Mouse (Mus musculus) urinary bladder, postnatal 36 days (tissue): Measurements from ENCODE around the gene Lsm4.

Experiments
- DNase-seq, 2 experiments: peaks; one replicate each; pipeline ENCODE4 v3.0.0; 2022; ENCODE audit warnings: low spot score in 2 of 2, mixed read lengths in 1 of 2

Lsm4 gene

GRCm38 (mm10) chr8:70673079-70673856 lies at the start of gene Lsm4:
Gene Lsm4 (plus strand): TSS chr8:70673248.
- peak; percentile 97 to 98 for DNase-seq

GRCm38 (mm10) chr8:70625104-70625503 lies 47.9 kb upstream of the Lsm4 start:
- DNase-seq: peak in 1 of 2 experiments; percentile 62

GRCm38 (mm10) chr8:70627041-70627440 lies 46.0 kb upstream of the Lsm4 start:
- DNase-seq: no peak

GRCm38 (mm10) chr8:70628986-70629490 lies 44.0 kb upstream of the Lsm4 start:
- DNase-seq: no peak

- DNase-seq: peak; percentile 77 to 83
Measured at GRCm38 (mm10) chr8:70629574-70630531, 43.2 kb upstream of the Lsm4 start.

- DNase-seq: peak in 1 of 2 experiments; percentile 66
Measured at GRCm38 (mm10) chr8:70630532-70631381, 42.3 kb upstream of the Lsm4 start.

GRCm38 (mm10) chr8:70631436-70631835 lies 41.6 kb upstream of the Lsm4 start:
- no peak for DNase-seq

- DNase-seq: no peak
Measured at GRCm38 (mm10) chr8:70632346-70632892, 40.6 kb upstream of the Lsm4 start, which contains the start of gene Gdf15. Gene Gdf15 (minus strand): TSS chr8:70632456.

- DNase-seq: peak in 1 of 2 experiments; percentile 66
Measured at GRCm38 (mm10) chr8:70634066-70634465, 39.0 kb upstream of the Lsm4 start.

GRCm38 (mm10) chr8:70635527-70635926 lies 37.5 kb upstream of the Lsm4 start:
- no peak for DNase-seq

GRCm38 (mm10) chr8:70636838-70637237 lies 36.2 kb upstream of the Lsm4 start:
- DNase-seq: no peak

GRCm38 (mm10) chr8:70638752-70639151 lies 34.3 kb upstream of the Lsm4 start:
- no peak for DNase-seq

GRCm38 (mm10) chr8:70643019-70643418 lies 30.0 kb upstream of the Lsm4 start:
- DNase-seq: no peak

- no peak for DNase-seq
Measured at GRCm38 (mm10) chr8:70644065-70644464, 29.0 kb upstream of the Lsm4 start.

GRCm38 (mm10) chr8:70645501-70646224 lies 27.4 kb upstream of the Lsm4 start:
- no peak for DNase-seq

GRCm38 (mm10) chr8:70646369-70646768 lies 26.7 kb upstream of the Lsm4 start:
- no peak for DNase-seq

- no peak for DNase-seq
Measured at GRCm38 (mm10) chr8:70646775-70647174, 26.3 kb upstream of the Lsm4 start.

GRCm38 (mm10) chr8:70647343-70648163 lies 25.5 kb upstream of the Lsm4 start:
- no peak for DNase-seq

- no peak for DNase-seq
Measured at GRCm38 (mm10) chr8:70648164-70648442, 24.9 kb upstream of the Lsm4 start.

- no peak for DNase-seq
Measured at GRCm38 (mm10) chr8:70648921-70649320, 24.1 kb upstream of the Lsm4 start.
